In the genomic region with DNA sequence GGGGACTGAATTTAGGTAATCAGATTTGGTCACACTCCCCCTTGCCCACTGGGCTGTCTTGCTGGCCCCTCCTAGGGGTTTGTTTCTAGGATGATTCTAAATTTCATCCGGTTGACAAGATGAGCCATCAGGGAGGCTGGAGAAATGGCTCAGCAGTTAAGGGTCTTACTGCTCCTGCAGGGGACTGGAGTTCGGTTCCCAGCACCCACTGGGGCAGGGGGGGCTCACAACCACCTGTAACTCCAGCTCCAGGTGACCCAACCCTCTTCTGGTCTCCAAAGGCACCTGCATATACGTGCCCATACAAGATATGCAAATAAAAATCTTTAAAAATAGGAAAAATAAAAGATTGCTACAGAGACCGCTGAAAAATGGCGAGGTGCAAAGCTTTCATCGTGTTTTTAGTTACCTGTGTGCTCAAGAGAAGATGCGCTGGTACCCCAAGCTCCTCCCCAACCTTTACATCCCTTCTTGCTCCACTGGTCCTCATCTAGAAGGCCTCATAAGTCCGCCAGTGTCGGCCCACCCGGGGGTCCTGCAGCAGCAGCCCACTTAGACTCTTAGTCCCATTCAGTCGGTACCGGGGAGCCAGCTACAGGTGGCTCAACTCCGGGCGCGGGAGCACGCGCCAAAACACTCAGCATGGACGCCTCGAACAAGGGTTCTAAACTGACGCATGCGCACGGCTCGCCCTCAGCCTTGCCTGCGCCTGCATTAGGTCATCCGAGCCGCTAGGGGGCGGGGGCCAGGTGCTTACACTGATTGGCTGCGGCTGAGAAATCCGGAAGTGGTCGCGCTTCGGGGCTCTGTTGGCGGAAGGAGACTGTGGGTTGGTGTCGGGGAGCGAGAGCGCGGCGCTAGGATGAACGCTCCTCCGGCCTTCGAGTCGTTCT, we compare ENCODE assay signal across 8 mouse cellular contexts. TPM values are rescaled to one million over a fixed set of nuclear protein-coding genes. Genes with fewer than 3 reads are reported as not detected.
DNase-seq lines count a peak whose midpoint lies in the region; ATAC-seq lines count a peak whose summit lies in the region.

A gene (plus strand): TSS at position 741 of the 893 bp plus-strand sequence.

- 0 out of 2 replicates have a peak, but pooled peaks cover 4% of the 10 kb centered on the region for H3K27me3 ChIP-seq in heart, embryonic 13.5 days (replicated peaks)
- 0 out of 2 replicates have a peak, but pooled peaks cover 4% of the 10 kb centered on the region for H3K27me3 ChIP-seq in liver, embryonic 12.5 days (replicated peaks)
- H3K27me3 ChIP-seq in stomach, embryonic 15.5 days (replicated peaks) = no peaks in the 10 kb centered on the region

- H3K4me1 ChIP-seq in heart, embryonic 13.5 days = peaks cover 22% of the 10 kb centered on the region
- peaks cover 31% of the 10 kb centered on the region for H3K4me1 ChIP-seq in liver, embryonic 12.5 days
- peaks cover 13% of the 10 kb centered on the region for H3K4me1 ChIP-seq in stomach, embryonic 15.5 days

- peak within 1 kb of the TSS; percentile 99 for H3K4me3 ChIP-seq in heart, embryonic 13.5 days
- peak within 1 kb of the TSS; percentile 92 for H3K4me3 ChIP-seq in liver, embryonic 12.5 days
- peak within 1 kb of the TSS; percentile 84 for H3K4me3 ChIP-seq in stomach, embryonic 15.5 days (replicated peaks)

- H3K4me2 ChIP-seq in heart, embryonic 13.5 days = peak within 1 kb of the TSS; percentile 98
- H3K4me2 ChIP-seq in liver, embryonic 12.5 days = peak within 1 kb of the TSS; percentile 84
- H3K4me2 ChIP-seq in stomach, embryonic 15.5 days = peak within 1 kb of the TSS; percentile 82

- H3K36me3 ChIP-seq in heart, embryonic 13.5 days = peaks cover 24% of the 10 kb centered on the region
- H3K36me3 ChIP-seq in liver, embryonic 12.5 days = peaks cover 24% of the 10 kb centered on the region
- peaks cover 9% of the 10 kb centered on the region for H3K36me3 ChIP-seq in stomach, embryonic 15.5 days

- peak; percentile 96 for ATAC-seq in erythroid progenitor cell, adult 5-6 weeks (replicated peaks; ENCODE audit: low FRiP score, poor library complexity, severe bottlenecking)
- ATAC-seq in heart, embryonic 13.5 days (ENCODE audit: extremely low read depth, insufficient number of reproducible peaks, low FRiP score, low TSS enrichment) = peak; percentile 89
- peak; percentile 94 for ATAC-seq in liver, embryonic 12.5 days
- ATAC-seq in stomach, embryonic 15.5 days (ENCODE audit: insufficient read depth, low FRiP score, low read depth) = peak; percentile 92

- peak within 1 kb of the TSS; percentile 95 for H3K9ac ChIP-seq in heart, embryonic 13.5 days
- H3K9ac ChIP-seq in liver, embryonic 12.5 days = peak within 1 kb of the TSS; percentile 87
- peak within 1 kb of the TSS; percentile 73 for H3K9ac ChIP-seq in stomach, embryonic 15.5 days

- DNase-seq in CD4-positive helper T cell, adult 2 months (ENCODE audit: low read depth, low spot score) = peak; percentile 97
- peak; percentile 90 for DNase-seq in brain, embryonic 18.5 days (ENCODE audit: low read depth, low spot score)
- peak; percentile 98 for DNase-seq in kidney, postnatal 10 days
- DNase-seq in natural killer cell, adult 2 months (ENCODE audit: low spot score in 2 of 2) = peak; percentile 96 to 97

- 3% methylated on average over 42 of the region's 42 CpGs for WGBS in heart, embryonic 13.5 days
- 3% methylated on average over 42 of the region's 42 CpGs for WGBS in liver, embryonic 12.5 days (ENCODE audit: insufficient replicate concordance)
- 3% methylated on average over 42 of the region's 42 CpGs for WGBS in stomach, embryonic 15.5 days

- no peaks in the 10 kb centered on the region for H3K9me3 ChIP-seq in heart, embryonic 13.5 days
- H3K9me3 ChIP-seq in liver, embryonic 12.5 days (replicated peaks) = no peaks in the 10 kb centered on the region
- no peaks in the 10 kb centered on the region for H3K9me3 ChIP-seq in stomach, embryonic 15.5 days

- peak within 1 kb of the TSS; percentile 55; the same call in 1 of the 2 replicates for H3K27ac ChIP-seq in heart, embryonic 13.5 days (replicated peaks)
- H3K27ac ChIP-seq in liver, embryonic 12.5 days = peak within 1 kb of the TSS; percentile 71
- no peak within 1 kb of the TSS for H3K27ac ChIP-seq in stomach, embryonic 15.5 days

RNA-seq across cellular contexts. Expression of the gene that starts here (rescaled TPM):
- total RNA-seq in erythroid progenitor cell, adult 5-6 weeks (2015; ENCODE audit: low replicate concordance) = 34.4 and 43.2 TPM in 2 replicates
- total RNA-seq in erythroid progenitor cell, adult 5-6 weeks (2017; ENCODE audit: low replicate concordance) = 32.5 and 45.4 TPM in 2 replicates
- polyA plus RNA-seq in heart, embryonic 13.5 days (2015; fragmentation: Nextera tagmentation; extraction: Ambion mirVana) = 139 and 175 TPM in 2 replicates
- polyA plus RNA-seq in liver, embryonic 12.5 days (2016; fragmentation: Nextera tagmentation; extraction: Ambion mirVana) = 186 and 191 TPM in 2 replicates
- 209 and 218 TPM in 2 replicates for polyA plus RNA-seq in stomach, embryonic 15.5 days (2015; fragmentation: Nextera tagmentation; extraction: Ambion mirVana)
